Mouse (Mus musculus): ENCODE measurements around the gene Wfdc1.

Gene Wfdc1

GRCm38 (mm10) chr8:119728351-119728895 lies 62.3 kb downstream of the Wfdc1 start:
- DNase-seq (ENCODE audit: low spot score in 2 of 2) = no peak

DNA sequence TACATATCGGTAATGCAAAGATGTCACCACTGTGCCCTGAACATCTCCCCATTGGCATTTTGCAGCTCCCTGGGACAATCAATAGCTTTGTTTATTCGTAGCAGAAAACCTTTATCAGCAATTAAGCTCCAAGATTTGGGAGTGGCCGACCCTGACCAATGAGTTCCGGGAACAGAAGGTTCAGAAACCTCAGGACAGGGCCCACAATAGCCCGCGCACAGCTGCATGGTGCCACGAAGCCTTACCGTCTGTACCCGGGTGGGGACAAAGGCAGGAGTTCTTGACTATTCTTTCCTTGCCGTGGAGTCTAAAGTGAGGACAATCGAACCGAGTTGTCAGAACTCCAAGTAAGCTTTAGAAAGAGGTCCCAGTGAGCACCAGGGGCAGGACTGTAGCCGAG lies 65.9 kb downstream of the Wfdc1 start:
- DNase-seq (ENCODE audit: low spot score in 2 of 2) = no peak

DNA sequence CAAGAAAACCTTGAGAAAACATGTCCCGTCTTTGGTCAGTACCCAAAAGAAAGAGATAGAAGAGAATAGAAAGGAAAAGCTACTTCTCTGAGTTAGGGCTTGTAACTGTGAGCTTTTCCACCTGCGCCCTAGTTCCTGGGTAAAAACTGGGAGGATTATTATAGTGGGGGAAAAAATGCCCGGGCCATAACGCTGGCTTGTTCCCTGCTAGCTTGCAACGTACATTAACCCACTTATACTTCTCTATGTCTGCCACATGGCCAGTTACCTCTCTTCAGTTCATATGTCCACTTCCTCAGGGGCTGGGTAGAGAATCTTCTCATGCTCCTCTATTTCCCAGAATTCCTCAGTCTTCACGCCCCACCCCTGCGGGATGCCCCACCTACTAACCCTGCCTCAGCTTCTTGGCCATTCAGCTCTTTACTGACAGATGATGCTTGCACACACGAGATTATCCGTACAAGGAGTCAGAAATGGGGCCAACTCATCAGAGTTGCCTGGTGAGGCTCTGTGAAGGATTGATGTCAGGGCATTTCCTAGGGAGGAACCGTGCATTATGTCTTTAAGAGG lies 70.3 kb downstream of the Wfdc1 start:
- DNase-seq (ENCODE audit: low spot score in 2 of 2) = no peak

GRCm38 (mm10) chr8:119737093-119737900 lies 71.1 kb downstream of the Wfdc1 start:
- no peak for DNase-seq (ENCODE audit: low spot score in 2 of 2)
